Mouse (Mus musculus) lung, adult 2 months (tissue): ENCODE results near the gene Sh3d21. TPM values are rescaled to one million over a fixed set of nuclear protein-coding genes. Genes with fewer than 3 reads are reported as not detected.
"Not testable (repeated sequence)": the region's sequence is repeated elsewhere in the genome, so short reads cannot be mapped to it uniquely, and the experiment has no call there.

ENCODE experiments used
- DNase-seq: peaks from one replicate; pipeline ENCODE4 v3.0.0; 2022
- H3K4me1 ChIP-seq: fragments of 200-500 bp; 2 replicates; pipeline ENCODE4 v1.6.1; 2011; ENCODE audit warnings: low read length; ENCODE audit not compliant: control insufficient read depth, insufficient read depth
- H3K4me3 ChIP-seq: fragments of 200-500 bp; replicated peaks from 2 replicates; pipeline ENCODE3; 2011; ENCODE audit warnings: low read depth, mild to moderate bottlenecking, control low read depth, low read length; ENCODE audit errors: extremely low read depth
- CTCF ChIP-seq: fragments of 200-500 bp; IDR thresholded peaks from 2 replicates; pipeline ENCODE4 v1.5.1; 2011; ENCODE audit warnings: mild to moderate bottlenecking, low read length, control low read depth; ENCODE audit not compliant: insufficient read depth
- POLR2A ChIP-seq: fragments of 200-500 bp; IDR thresholded peaks from 2 replicates; pipeline ENCODE4 v1.6.1; 2011; ENCODE audit warnings: low read depth, mild to moderate bottlenecking, control low read depth, low read length, borderline replicate concordance; ENCODE audit errors: extremely low read depth
- WGBS: fragments of 180-500 bp; shearing (Covaris S2); methylation state at CpG from one replicate; pipeline ENCODE4 v1.1.7; 2018; 5-methylcytosine and 5-hydroxymethylcytosine counted together
- polyA plus RNA-seq: library from polyadenylated mRNA; depleted of rRNA; stranded (reverse); fragments of >200 nt; gene quantifications from 2 replicates; pipeline ENCODE4 v1.2.3, GENCODE M21; 2012

Sh3d21 gene
- polyA plus RNA-seq, 1 experiment: 7.5 TPM

- Histone ChIP-seq H3K4me3 (no peak overlapping the region), H3K4me1 (peaks cover 23% of the 10 kb centered on the region)
- no peak for DNase-seq
- 5% methylated on average over 1 of the region's 1 CpGs for WGBS
- TF ChIP-seq POLR2A: no peak
- no peak for TF ChIP-seq CTCF
Observed at GRCm38 (mm10) chr4:126200036-126200435, 36.7 kb upstream of the Sh3d21 start.

- Histone ChIP-seq H3K4me1 (peaks cover 23% of the 10 kb centered on the region), H3K4me3 (no peak overlapping the region)
- no peak for DNase-seq
- no peak for TF ChIP-seq CTCF
- no peak for TF ChIP-seq POLR2A
- 14% methylated on average over 6 of the region's 6 CpGs for WGBS
Observed at GRCm38 (mm10) chr4:126199556-126199955, 36.3 kb upstream of the Sh3d21 start.

- peaks cover 23% of the 10 kb centered on the region for H3K4me1 ChIP-seq
- 15% methylated on average over 3 of the region's 3 CpGs for WGBS
- TF ChIP-seq CTCF (no peak), POLR2A (no peak)
- no peak for DNase-seq
- H3K4me3 ChIP-seq: no peak overlapping the region
Observed at GRCm38 (mm10) chr4:126197485-126197884, 34.2 kb upstream of the Sh3d21 start.

GRCm38 (mm10) chr4:126194916-126195315 lies 31.6 kb upstream of the Sh3d21 start:
- Histone ChIP-seq H3K4me3 (no peak overlapping the region), H3K4me1 (peaks cover 18% of the 10 kb centered on the region)
- TF ChIP-seq CTCF (no peak), POLR2A (no peak)
- DNase-seq: no peak
- WGBS: 82% methylated on average over 4 of the region's 4 CpGs

- no peak for DNase-seq
- H3K4me3 ChIP-seq: no peak overlapping the region
- H3K4me1 ChIP-seq: peaks cover 14% of the 10 kb centered on the region
- TF ChIP-seq CTCF: no peak
- no peak for TF ChIP-seq POLR2A
Observed at GRCm38 (mm10) chr4:126194216-126194615, 30.9 kb upstream of the Sh3d21 start.

GRCm38 (mm10) chr4:126190636-126191035 lies 27.3 kb upstream of the Sh3d21 start:
- 86% methylated on average over 2 of the region's 2 CpGs for WGBS
- no peak for DNase-seq
- H3K4me3 ChIP-seq: no peak overlapping the region
- TF ChIP-seq CTCF (no peak), POLR2A (no peak)
- peaks cover 2% of the 10 kb centered on the region; the same call in 1 of the 2 replicates for H3K4me1 ChIP-seq

GRCm38 (mm10) chr4:126187096-126187495 lies 23.8 kb upstream of the Sh3d21 start:
- Histone ChIP-seq H3K4me1 (peaks cover 2% of the 10 kb centered on the region; the same call in 1 of the 2 replicates), H3K4me3 (no peak overlapping the region)
- 66% methylated on average over 3 of the region's 3 CpGs for WGBS
- DNase-seq: no peak
- no peak for TF ChIP-seq CTCF
- no peak for TF ChIP-seq POLR2A

- TF ChIP-seq CTCF (no peak), POLR2A (no peak)
- H3K4me3 ChIP-seq: no peak overlapping the region
- 69% methylated on average over 5 of the region's 5 CpGs for WGBS
- no peak for DNase-seq
- H3K4me1 ChIP-seq: peaks cover 1% of the 10 kb centered on the region
Observed at GRCm38 (mm10) chr4:126183034-126183433, 19.7 kb upstream of the Sh3d21 start.

GRCm38 (mm10) chr4:126181170-126181957 lies 18.1 kb upstream of the Sh3d21 start:
- 41% methylated on average over 7 of the region's 7 CpGs for WGBS
- DNase-seq: peak; percentile 41
- no peaks in the 10 kb centered on the region; the same call in 1 of the 2 replicates for H3K4me1 ChIP-seq
- TF ChIP-seq POLR2A (no peak), CTCF (peak; percentile 91)
- H3K4me3 ChIP-seq: no peak overlapping the region

GRCm38 (mm10) chr4:126175980-126176379 lies 12.7 kb upstream of the Sh3d21 start:
- DNase-seq, H3K4me3 ChIP-seq, H3K4me1 ChIP-seq: not testable (repeated sequence)
- WGBS: 71% methylated on average over 7 of the region's 7 CpGs

- WGBS: 82% methylated on average over 5 of the region's 5 CpGs
- Histone ChIP-seq H3K4me1 (no peaks in the 10 kb centered on the region), H3K4me3 (no peak overlapping the region)
- TF ChIP-seq CTCF (no peak), POLR2A (no peak)
- DNase-seq: no peak
Observed at GRCm38 (mm10) chr4:126173800-126174199, 10.5 kb upstream of the Sh3d21 start.

- H3K4me1 ChIP-seq, H3K4me3 ChIP-seq, DNase-seq: not testable (repeated sequence)
- 82% methylated on average over 5 of the region's 5 CpGs for WGBS
Observed at GRCm38 (mm10) chr4:126170737-126171136, 7.4 kb upstream of the Sh3d21 start.
